Mouse (Mus musculus): ENCODE measurements around the gene Csgalnact2.

DNA sequence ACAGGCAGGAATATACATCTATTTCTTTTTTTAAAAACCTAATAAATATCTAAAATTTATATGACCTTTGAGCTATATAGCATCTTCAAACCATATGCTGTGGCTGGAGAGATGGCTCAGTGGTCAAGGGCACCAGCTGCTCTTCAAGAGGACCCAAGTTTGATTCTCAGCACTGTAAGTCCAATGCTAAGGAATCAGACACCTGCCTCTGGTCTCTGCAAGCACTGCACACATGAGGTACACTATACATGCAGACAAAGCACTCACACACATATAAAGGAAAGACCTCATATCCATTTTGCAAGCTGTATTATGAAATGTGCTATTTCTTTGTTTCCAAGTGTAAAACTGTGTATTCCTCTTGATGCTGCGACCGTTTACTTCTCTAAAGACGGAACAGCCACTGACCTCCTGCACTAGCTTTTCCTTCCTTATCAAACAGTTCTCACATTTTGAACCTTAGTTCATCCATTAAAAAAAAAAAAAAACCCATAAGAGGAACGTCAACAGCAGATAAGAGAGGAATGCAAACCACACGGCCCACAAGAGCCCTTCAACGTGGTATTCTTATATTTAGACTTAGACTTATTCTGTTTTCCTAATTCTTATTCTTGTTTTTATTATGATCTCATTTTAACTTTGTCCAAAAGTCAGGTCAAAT, 11.0 kb downstream of the Csgalnact2 start:
- TF ChIP-seq CTCF (IDR thresholded peaks at IDR 0.05; ENCODE audit: low read depth) (no peak), EP300 (IDR thresholded peaks at IDR 0.05; ENCODE audit: low read depth) (peak; percentile 72)
